Mouse (Mus musculus) C2C12 (cell line): Measurements from ENCODE around the gene Casp6.

ENCODE experiments used
- CTCF ChIP-seq: IDR thresholded peaks from one replicate; pipeline ENCODE4 v1.5.1; 2011; ENCODE audit not compliant: control insufficient read depth, insufficient read depth, insufficient read length
- MAX ChIP-seq: IDR thresholded peaks from one replicate; pipeline ENCODE4 v1.6.1; 2011; ENCODE audit warnings: mild to moderate bottlenecking, control low read depth
- MYOG ChIP-seq: IDR thresholded peaks from one replicate; pipeline ENCODE4 v1.6.1; 2011; ENCODE audit not compliant: control insufficient read depth, insufficient read length; ENCODE audit errors: extremely low read depth

DNA sequence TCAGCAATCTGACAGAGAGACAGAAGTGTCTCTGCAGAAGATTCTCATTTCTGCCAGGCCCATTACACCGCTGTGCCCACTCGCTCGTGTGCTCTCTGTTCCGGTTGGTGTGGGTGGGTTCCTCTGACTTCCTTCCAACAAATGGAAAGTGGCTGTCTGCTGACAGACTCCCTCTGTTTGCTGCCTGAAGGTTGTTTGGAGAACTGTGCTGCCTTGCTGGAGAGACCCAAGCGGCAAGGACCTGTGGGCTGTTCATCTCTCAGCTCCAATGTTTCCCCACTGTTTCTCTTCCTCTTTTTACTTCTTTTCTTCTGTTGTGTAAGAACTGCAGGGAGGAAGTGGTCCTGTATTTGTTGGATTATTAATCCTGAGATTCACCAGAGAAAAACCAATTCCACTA lies 47.1 kb downstream of the Casp6 start:
- TF ChIP-seq CTCF (no peak), MYOG (no peak), MAX (no peak)
